Mouse (Mus musculus) stomach, postnatal 0 days (tissue): ENCODE measurements around the gene Prodh2. TPM values are rescaled to one million over a fixed set of nuclear protein-coding genes. Genes with fewer than 3 reads are reported as not detected.

Experiments used
- ATAC-seq: fragments of 200-750 bp; cut with Nextera tagmentation; 2 replicates; pipeline ENCODE4 v1.8.0; 2017; ENCODE audit not compliant: low FRiP score, low TSS enrichment
- DNase-seq: peaks from one replicate; pipeline ENCODE4 v3.0.0-alpha.2; 2016; ENCODE audit warnings: low spot score
- H3K27ac ChIP-seq: fragments of 300-500 bp; sonication (generic); replicated peaks from 2 replicates; pipeline ENCODE4 v1.5.1; 2014; ENCODE audit warnings: mild to moderate bottlenecking, control low read depth
- H3K27me3 ChIP-seq: fragments of 300-500 bp; sonication (generic); 2 replicates; pipeline ENCODE4 v1.6.1; 2014; ENCODE audit warnings: low read length; ENCODE audit not compliant: control insufficient read depth, insufficient read depth
- H3K36me3 ChIP-seq: fragments of 300-500 bp; sonication (generic); 2 replicates; pipeline ENCODE4 v1.6.1; 2014; ENCODE audit warnings: low read length, mixed read lengths; ENCODE audit not compliant: control insufficient read depth, insufficient read depth
- H3K4me1 ChIP-seq: fragments of 300-500 bp; sonication (generic); replicated peaks from 2 replicates; pipeline ENCODE4 v1.6.1; 2014; ENCODE audit warnings: antibody characterized with exemption; ENCODE audit not compliant: control insufficient read depth, insufficient read depth
- H3K4me2 ChIP-seq: fragments of 300-500 bp; sonication (generic); replicated peaks from 2 replicates; pipeline ENCODE4 v1.6.1; 2014; ENCODE audit warnings: low read depth, mild to moderate bottlenecking, control low read depth, moderate library complexity
- H3K4me3 ChIP-seq: fragments of 300-500 bp; sonication (generic); 2 replicates; pipeline ENCODE4 v1.5.1; 2014; ENCODE audit warnings: low read depth, low read length, control low read depth
- H3K9ac ChIP-seq: fragments of 300-500 bp; sonication (generic); 2 replicates; pipeline ENCODE4 v1.6.1; 2014; ENCODE audit warnings: mild to moderate bottlenecking, low read length, control low read depth, mixed read lengths
- H3K9me3 ChIP-seq: fragments of 300-500 bp; sonication (generic); 2 replicates; pipeline ENCODE4 v1.6.1; 2016; ENCODE audit warnings: low read length; ENCODE audit not compliant: control insufficient read depth
- CTCF ChIP-seq: IDR thresholded peaks from 2 replicates; pipeline ENCODE4 v1.5.1; 2016; ENCODE audit warnings: antibody characterized with exemption, low read depth, mild to moderate bottlenecking, moderate library complexity
- EP300 ChIP-seq: optimal IDR thresholded peaks from 2 replicates; pipeline ENCODE3; 2016; ENCODE audit warnings: antibody characterized with exemption
- WGBS: fragments of 180-500 bp; shearing (Covaris S2); extraction: QIAGEN DNeasy Blood & Tissue Kit; methylation state at CpG from one replicate; pipeline ENCODE4 v1.1.7; 2014; 5-methylcytosine and 5-hydroxymethylcytosine counted together
- polyA plus RNA-seq: library from polyadenylated mRNA; unstranded; fragments of >200 nt; fragmentation: Nextera tagmentation; extraction: Ambion mirVana; gene quantifications from 2 replicates; pipeline ENCODE4 v1.2.1, GENCODE M21; 2015

The Prodh2 gene
- polyA plus RNA-seq, 1 experiment from 2014 or later = 0.42 TPM

GRCm38 (mm10) chr7:30540572-30540971 lies 47.1 kb downstream of the Prodh2 start:
- no peak overlapping the region for H3K9ac ChIP-seq

GRCm38 (mm10) chr7:30544327-30544726 lies 50.9 kb downstream of the Prodh2 start:
- ATAC-seq (no peak), DNase-seq (no peak)
- no peaks in the 10 kb centered on the region for H3K27me3 ChIP-seq
- WGBS = 85% methylated on average over 2 of the region's 2 CpGs
- H3K4me1 ChIP-seq = no peaks in the 10 kb centered on the region
- 0 out of 2 replicates have a peak, but pooled peaks cover 3% of the 10 kb centered on the region for H3K36me3 ChIP-seq
- H3K4me2 ChIP-seq = no peak overlapping the region
- no peaks in the 10 kb centered on the region for H3K9me3 ChIP-seq
- H3K4me3 ChIP-seq = no peak overlapping the region
- TF ChIP-seq EP300 (no peak), CTCF (no peak)
- H3K9ac ChIP-seq = no peak overlapping the region
- H3K27ac ChIP-seq = no peak overlapping the region

More at GRCm38 (mm10) chr7:30540572-30540971, 47.1 kb downstream of the Prodh2 start:
- Histone ChIP-seq H3K4me2 (no peak overlapping the region), H3K9me3 (no peaks in the 10 kb centered on the region), H3K27me3 (no peaks in the 10 kb centered on the region), H3K36me3 (0 out of 2 replicates have a peak, but pooled peaks cover 3% of the 10 kb centered on the region), H3K4me1 (no peaks in the 10 kb centered on the region), H3K27ac (no peak overlapping the region), H3K4me3 (no peak overlapping the region)
- WGBS = 90% methylated on average over 7 of the region's 7 CpGs
- TF ChIP-seq CTCF = no peak
- TF ChIP-seq EP300 = no peak
- ATAC-seq = no peak
- no peak for DNase-seq

- Histone ChIP-seq H3K9me3 (no peaks in the 10 kb centered on the region), H3K4me3 (no peak overlapping the region), H3K4me1 (0 out of 2 replicates have a peak, but pooled peaks cover 2% of the 10 kb centered on the region), H3K9ac (no peak overlapping the region), H3K27me3 (no peaks in the 10 kb centered on the region), H3K27ac (no peak overlapping the region), H3K36me3 (peaks cover 3% of the 10 kb centered on the region), H3K4me2 (no peak overlapping the region)
- TF ChIP-seq CTCF (no peak), EP300 (no peak)
- ATAC-seq = no peak
- WGBS = 95% methylated on average over 2 of the region's 2 CpGs
- DNase-seq = no peak
These were observed 56.5 kb downstream of the Prodh2 start for GRCm38 (mm10) chr7:30549880-30550279.

DNA sequence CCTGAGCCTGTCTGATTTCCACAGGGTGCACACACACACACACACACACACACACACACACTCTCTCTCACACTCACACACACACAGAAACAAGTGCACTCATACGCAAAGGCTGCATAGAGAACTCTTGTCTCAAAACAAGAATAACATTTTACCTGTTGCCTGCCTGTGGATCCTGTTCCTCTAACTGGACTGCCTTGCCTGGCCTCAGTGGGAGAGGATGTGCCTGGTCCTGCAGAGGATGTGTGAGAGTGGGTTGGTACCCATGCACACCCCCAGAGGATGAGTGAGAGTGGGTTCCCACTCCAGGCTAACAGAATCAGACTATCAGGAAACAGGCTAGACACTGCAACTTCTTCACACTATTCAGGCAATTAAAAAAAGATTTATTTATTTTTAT lies 57.2 kb downstream of the Prodh2 start:
- H3K4me1 ChIP-seq = 0 out of 2 replicates have a peak, but pooled peaks cover 2% of the 10 kb centered on the region
- no peak for TF ChIP-seq EP300
- TF ChIP-seq CTCF = no peak
- 100% methylated on average over 1 of the region's 1 CpGs for WGBS
- DNase-seq = no peak
- no peak overlapping the region for H3K27ac ChIP-seq
- H3K4me2 ChIP-seq = no peak overlapping the region
- H3K4me3 ChIP-seq = no peak overlapping the region
- no peaks in the 10 kb centered on the region for H3K27me3 ChIP-seq
- no peak for ATAC-seq
- no peaks in the 10 kb centered on the region for H3K9me3 ChIP-seq
- no peak overlapping the region for H3K9ac ChIP-seq
- H3K36me3 ChIP-seq = peaks cover 10% of the 10 kb centered on the region

GRCm38 (mm10) chr7:30551445-30552101 lies 58.2 kb downstream of the Prodh2 start:
- TF ChIP-seq CTCF (peak; percentile 68), EP300 (no peak)
- no peaks in the 10 kb centered on the region for H3K9me3 ChIP-seq
- 0 out of 2 replicates have a peak, but pooled peaks cover 2% of the 10 kb centered on the region for H3K4me1 ChIP-seq
- peak overlapping the region; percentile 97 for H3K27ac ChIP-seq
- ATAC-seq (peak; percentile 71), DNase-seq (no peak)
- 3% methylated on average over 10 of the region's 10 CpGs for WGBS
- H3K4me3 ChIP-seq = peak overlapping the region; percentile 72
- peak overlapping the region; percentile 68 for H3K9ac ChIP-seq
- no peaks in the 10 kb centered on the region for H3K27me3 ChIP-seq
- H3K36me3 ChIP-seq = peaks cover 13% of the 10 kb centered on the region
- H3K4me2 ChIP-seq = peak overlapping the region; percentile 51
